Mouse (Mus musculus) bone marrow macrophage, adult 2 months (primary cell): ENCODE measurements around the gene Gm3045.

Experiments used
- CTCF ChIP-seq: IDR thresholded peaks from 2 replicates; pipeline ENCODE4 v1.5.1; 2012; ENCODE audit warnings: low read depth, mild to moderate bottlenecking, low read length, moderate library complexity
- POLR2A ChIP-seq: IDR thresholded peaks from 2 replicates; pipeline ENCODE4 v1.6.1; 2012; ENCODE audit warnings: mild to moderate bottlenecking, low read depth, low read length, borderline replicate concordance

DNA sequence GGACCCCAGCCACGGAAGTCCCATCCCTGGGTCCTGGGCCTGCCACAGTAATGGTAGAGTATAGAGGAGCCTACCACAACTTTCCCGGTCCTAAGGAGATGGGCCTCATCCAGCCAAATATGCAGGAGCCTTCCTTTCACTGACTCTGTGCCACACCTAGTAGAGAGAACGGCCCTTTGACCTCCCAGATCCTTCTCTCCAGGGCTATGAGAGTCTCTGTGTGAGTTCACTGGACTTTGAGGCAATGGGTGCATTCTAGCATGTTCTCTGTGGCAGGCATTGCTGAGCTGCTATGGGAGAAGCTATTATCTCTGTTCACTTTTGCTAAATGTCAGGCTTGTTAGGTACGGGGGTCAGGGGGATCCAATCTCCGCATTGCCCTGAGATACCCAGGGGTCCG lies 37.4 kb downstream of the Gm3045 start:
- TF ChIP-seq POLR2A (no peak), CTCF (no peak)
